Mouse (Mus musculus) megakaryocyte-erythroid progenitor cell, adult 5-6 weeks (primary cell): Measurements from ENCODE around the gene Upk1b. TPM values are rescaled to one million over a fixed set of nuclear protein-coding genes. Genes with fewer than 3 reads are reported as not detected.
"Not testable (repeated sequence)": the region's sequence is repeated elsewhere in the genome, so short reads cannot be mapped to it uniquely, and the experiment has no call there.

ENCODE experiments used
- ATAC-seq: replicated peaks from 2 replicates; pipeline ENCODE4 v1.8.0; 2016; ENCODE audit warnings: mild to moderate bottlenecking, inconsistent platforms; ENCODE audit not compliant: severe bottlenecking, poor library complexity, low FRiP score, low TSS enrichment
- total RNA-seq, 2 experiments: library from RNA; stranded (forward) in 1 of 2; stranded (reverse) in 1 of 2; fragments of 200-1000, 215-1000 nt in 1 of 2; fragments of >200 nt in 1 of 2; fragmentation: Nextera tagmentation in 1 of 2; gene quantifications; 2 replicates each; pipeline ENCODE4 v1.2.3; 2014 to 2017

Upk1b gene
- not detected in 2 replicates for total RNA-seq (2014; fragmentation: Nextera tagmentation)
- not detected in 2 replicates for total RNA-seq (2017)

DNA sequence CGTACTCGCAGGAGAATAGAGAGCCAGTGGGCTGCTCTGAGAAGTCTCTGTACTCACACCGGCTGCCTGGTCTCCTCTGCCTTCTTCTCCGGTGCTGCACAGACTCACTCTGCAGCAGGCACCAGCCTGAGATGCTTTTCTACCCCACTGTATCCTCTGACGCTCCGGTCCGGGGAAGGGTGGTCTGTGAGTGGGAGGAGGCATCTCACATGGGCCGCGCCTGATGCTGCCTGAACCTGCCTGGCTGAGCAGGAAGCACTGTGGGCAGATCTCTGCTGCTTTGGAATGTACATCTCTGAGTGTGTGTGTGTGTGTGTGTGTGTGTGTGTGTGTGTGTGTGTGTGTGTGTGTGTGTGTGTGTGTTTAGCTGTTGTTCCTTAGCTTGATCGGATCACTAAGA lies at the start of gene Upk1b:
Upk1b (minus strand) TSS at position 238 of the 400 bp plus-strand sequence.
- no peak for ATAC-seq

DNA sequence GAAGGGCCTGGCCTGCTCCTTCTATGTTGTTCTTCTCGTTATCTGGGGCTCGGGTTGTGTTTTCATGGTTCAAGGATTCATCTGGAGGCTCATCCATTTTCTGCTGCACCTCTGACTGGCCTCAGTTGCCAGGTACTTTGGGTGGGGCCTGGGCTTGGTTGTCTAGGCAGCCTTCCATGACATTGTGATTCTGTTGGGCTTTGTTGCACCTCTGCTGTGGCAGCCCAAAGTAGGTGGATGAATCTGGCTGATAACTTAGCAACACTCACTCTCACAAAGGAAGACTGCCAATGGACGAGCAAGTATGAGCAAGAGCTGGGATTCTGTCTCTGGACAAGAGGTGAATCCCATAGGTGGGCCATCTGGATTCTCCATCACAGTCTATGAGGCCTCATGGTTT lies 28.5 kb upstream of the Upk1b start, which contains the start of gene 4930435E12Rik:
4930435E12Rik (minus strand) TSS at position 101 of the 400 bp plus-strand sequence.
- ATAC-seq, result no peak

DNA sequence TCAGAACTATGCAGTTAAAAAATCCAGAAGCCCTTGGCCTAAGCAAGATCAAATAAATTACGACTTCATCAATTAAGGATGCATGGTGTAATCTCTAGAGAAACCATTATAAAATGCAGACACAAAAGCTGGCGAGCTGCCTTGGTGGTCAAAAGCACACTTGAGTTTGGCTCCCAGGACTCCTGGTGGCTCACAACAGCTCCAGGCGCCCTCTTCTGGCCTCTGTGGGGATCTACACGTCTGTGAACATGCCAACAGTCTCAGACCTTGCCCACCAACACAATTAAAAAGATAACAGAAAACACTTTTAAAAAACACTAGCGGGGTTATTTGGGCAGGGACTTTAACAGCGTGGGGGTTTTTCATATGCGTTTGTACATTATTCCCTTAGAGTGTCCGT lies 12.4 kb upstream of the Upk1b start:
- ATAC-seq, result peak; percentile 81

GRCm38 (mm10) chr16:38810196-38810595 lies 10.1 kb upstream of the Upk1b start:
- no peak for ATAC-seq

DNA sequence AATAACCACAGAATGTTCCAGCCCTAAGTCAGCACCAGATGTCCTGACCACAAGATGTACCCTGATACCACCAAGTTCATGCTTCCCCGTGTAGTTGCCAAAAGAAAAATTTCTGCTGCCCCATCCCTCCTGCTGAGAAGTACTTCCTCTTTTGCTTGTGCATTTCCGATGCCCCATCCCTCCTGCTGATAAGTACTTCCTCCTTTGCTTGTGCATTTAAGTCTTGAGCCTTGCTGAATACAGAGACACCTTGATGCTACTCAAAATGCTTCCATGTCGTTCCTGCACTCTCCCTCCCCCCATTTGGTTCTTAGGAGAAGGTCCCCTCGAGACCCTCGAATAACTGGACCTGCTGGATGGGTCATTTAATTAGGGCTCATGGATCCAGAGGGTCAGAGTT lies 7.7 kb upstream of the Upk1b start:
- ATAC-seq, result not testable (repeated sequence)

DNA sequence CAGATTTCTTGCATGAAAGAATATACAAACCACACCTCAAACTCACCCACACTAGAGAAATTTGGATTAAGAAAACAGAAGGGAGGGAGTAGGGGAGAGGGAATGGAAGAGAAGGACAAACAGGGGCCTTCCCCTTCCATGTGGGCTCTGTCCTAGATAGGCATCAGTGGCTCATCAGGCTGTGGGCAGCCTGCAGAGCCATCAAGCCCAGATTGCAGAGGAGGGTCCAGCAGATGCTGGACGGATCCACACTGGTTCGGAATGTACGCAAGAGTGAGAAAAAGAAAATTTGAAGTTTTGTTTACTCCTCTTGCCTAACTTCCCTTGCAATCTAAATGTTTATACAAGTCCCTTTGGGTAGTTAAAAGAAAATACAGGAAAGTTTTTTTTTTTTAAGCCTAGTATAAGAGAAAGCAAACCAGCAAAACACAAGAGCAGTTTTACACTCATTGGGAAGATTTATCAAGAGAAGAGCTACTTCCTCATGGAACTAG lies 1.1 kb downstream of the Upk1b start:
- ATAC-seq, result no peak

DNA sequence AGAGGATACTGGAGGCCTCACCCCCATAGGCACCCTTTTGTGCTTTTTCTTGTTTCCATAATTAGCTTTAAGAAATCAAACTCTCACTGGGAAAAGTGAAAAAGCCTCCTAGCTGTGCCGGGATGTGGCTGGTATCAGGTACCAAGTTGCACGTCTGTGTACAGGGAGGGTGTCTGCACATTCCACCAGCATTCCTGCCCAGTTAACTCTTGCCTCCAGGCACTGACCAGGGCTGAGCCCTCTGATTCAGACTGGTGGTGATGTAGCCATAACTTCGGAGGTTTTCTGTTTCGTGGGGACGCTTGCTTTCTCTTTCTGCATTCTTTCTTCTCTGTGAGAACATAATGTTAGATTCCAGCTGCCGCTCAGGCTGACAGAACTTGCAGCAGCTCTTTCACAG lies 7.0 kb downstream of the Upk1b start:
- ATAC-seq, result no peak

GRCm38 (mm10) chr16:38789966-38790365 lies 10.2 kb downstream of the Upk1b start:
- no peak for ATAC-seq

GRCm38 (mm10) chr16:38789016-38789415 lies 11.1 kb downstream of the Upk1b start:
- no peak for ATAC-seq

DNA sequence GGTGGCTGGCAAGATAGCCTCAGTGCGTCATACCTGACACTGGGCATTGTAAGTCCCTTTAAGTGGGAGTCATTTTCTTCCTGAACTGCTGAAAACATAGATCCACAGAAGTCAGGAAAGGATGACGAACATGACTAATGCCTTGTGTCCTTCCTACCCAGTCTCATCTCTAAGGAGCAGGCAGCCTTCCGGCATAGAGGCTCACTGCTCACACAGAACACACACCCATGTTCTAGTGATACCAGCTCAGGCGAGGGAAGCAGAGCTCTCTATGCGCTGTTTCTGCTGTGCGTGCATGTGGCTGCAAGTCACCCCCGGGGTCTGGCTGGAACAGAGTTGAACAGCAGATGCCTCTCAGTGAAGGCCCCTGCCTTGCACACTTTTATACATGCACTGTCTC lies 14.8 kb downstream of the Upk1b start:
- no peak for ATAC-seq

- ATAC-seq, result no peak
These were observed 17.5 kb downstream of the Upk1b start for GRCm38 (mm10) chr16:38782524-38783067.

- ATAC-seq, result no peak
These were observed 18.2 kb downstream of the Upk1b start for GRCm38 (mm10) chr16:38781946-38782345.

- ATAC-seq, result no peak
These were observed 19.1 kb downstream of the Upk1b start for GRCm38 (mm10) chr16:38780960-38781572.

- no peak for ATAC-seq
These were observed 23.8 kb downstream of the Upk1b start for GRCm38 (mm10) chr16:38776342-38776741.

DNA sequence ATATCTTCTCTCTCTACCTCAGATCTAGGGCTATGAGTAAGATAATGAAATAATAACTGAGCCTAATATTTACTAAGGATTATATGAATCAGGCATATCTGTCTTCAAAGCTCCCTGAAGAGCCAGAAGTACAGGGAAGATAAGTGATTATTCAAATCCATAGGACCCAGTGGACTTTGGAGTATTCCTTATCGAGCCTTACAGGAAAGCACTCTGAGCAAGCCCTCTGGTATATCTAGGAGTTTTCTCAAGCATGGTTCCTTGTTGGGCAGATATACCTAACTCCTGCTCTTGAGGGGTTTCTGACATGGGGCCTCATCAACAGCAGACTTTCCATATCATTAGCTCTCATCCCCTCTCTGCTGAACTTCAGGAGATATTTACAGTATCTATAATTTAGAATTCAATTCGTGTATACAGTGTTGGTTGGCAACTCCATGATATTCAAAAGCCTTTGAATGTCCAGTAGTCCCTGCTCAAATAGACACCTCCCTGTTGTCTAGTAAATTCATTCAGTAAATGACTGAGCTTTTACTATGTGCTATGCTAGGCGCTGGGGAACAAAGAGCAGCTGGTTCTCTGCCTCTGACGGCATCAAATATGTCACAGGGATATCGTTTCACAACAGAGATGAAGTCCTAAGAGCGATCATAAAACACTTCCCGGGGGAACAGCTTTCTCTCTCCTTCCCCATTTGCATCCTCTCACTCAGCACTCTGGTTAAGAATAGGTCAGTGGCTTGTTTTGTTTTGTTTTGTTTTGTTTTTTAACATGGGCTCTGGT lies 25.0 kb downstream of the Upk1b start:
- ATAC-seq, result no peak

DNA sequence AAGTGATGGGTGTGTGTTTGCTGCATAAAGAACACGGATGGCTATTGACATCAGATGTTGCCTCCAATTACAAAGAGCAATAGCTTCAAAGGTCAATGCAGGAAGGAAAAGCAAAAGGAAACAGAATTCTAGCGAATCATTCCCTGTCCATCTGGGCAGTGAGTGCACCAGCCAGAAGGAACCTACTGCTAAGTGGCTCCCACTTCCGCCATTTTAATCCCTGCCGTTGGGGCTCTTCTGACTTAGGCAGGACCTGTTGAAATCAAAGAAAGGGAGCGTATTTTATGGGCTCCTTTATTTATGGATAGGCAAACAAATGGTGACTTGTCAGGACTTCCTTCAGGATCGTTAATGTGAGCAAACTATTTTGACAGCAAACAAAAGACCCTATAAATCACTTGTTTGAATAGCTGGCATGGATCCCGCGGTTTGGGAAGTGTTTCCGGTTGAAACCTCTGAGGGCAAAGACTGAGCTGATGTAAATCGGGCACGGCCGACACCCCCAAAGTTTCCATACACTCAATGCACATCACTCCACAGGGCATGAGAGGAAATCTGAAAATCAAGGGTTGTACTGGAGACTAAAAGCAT lies 27.1 kb downstream of the Upk1b start:
- ATAC-seq, result no peak

DNA sequence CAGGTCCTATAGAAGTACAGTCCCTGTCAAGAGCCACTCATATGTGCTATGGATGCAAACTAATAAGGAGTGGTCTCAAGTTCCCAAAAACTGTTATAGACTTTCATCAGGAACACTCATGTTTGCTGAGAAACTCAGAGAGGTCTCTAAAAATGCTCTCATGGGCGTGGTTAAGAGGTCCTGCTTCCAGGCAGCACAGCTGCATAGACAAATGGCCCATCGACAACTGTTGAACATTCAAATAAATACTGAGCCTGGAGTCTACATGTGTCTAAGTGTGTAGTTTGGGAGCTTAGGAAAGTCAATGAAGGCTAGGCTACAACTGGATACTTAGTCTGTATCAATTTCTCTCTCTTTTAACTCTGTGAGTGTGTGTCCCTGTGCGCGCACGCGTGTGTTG lies 29.0 kb downstream of the Upk1b start:
- no peak for ATAC-seq

- ATAC-seq, result no peak
These were observed 30.6 kb downstream of the Upk1b start for GRCm38 (mm10) chr16:38769529-38769928.

GRCm38 (mm10) chr16:38768386-38768785 lies 31.7 kb downstream of the Upk1b start:
- no peak for ATAC-seq

- ATAC-seq, result no peak
These were observed 32.4 kb downstream of the Upk1b start for GRCm38 (mm10) chr16:38767761-38768160.
